Mouse (Mus musculus) forebrain, embryonic 14.5 days (tissue): ENCODE data around the gene Bcl2l12. TPM values are rescaled to one million over a fixed set of nuclear protein-coding genes. Genes with fewer than 3 reads are reported as not detected.

Source experiments
- ATAC-seq: fragments of 200-750 bp; cut with Nextera tagmentation; 2 replicates; pipeline ENCODE4 v1.8.0; 2017; ENCODE audit warnings: mild to moderate bottlenecking, moderate library complexity
- DNase-seq: peaks from one replicate; pipeline ENCODE4 v3.0.0-alpha.2; 2015; ENCODE audit warnings: low spot score
- H3K27ac ChIP-seq: fragments of 300-500 bp; sonication (generic); 2 replicates; pipeline ENCODE4 v1.5.1; 2014; ENCODE audit warnings: low read depth, mild to moderate bottlenecking, control low read depth, low read length, moderate library complexity
- H3K27me3 ChIP-seq: fragments of 300-500 bp; sonication (generic); replicated peaks from 2 replicates; pipeline ENCODE4 v1.6.1; 2014; ENCODE audit warnings: low read length, control low read depth, mixed read lengths; ENCODE audit not compliant: control insufficient read depth, insufficient read depth
- H3K36me3 ChIP-seq: fragments of 300-500 bp; sonication (generic); 2 replicates; pipeline ENCODE4 v1.6.1; 2014; ENCODE audit warnings: low read length, control low read depth; ENCODE audit not compliant: control insufficient read depth, insufficient read depth
- H3K4me1 ChIP-seq: fragments of 300-500 bp; sonication (generic); 2 replicates; pipeline ENCODE4 v1.6.1; 2014; ENCODE audit warnings: antibody characterized with exemption, low read length, control low read depth; ENCODE audit not compliant: control insufficient read depth, insufficient read depth
- H3K4me2 ChIP-seq: fragments of 300-500 bp; sonication (generic); 2 replicates; pipeline ENCODE4 v1.6.1; 2014; ENCODE audit warnings: mild to moderate bottlenecking, control low read depth, low read length
- H3K4me3 ChIP-seq: fragments of 300-500 bp; sonication (generic); 2 replicates; pipeline ENCODE4 v1.5.1; 2014; ENCODE audit warnings: low read depth, low read length, control low read depth
- H3K9ac ChIP-seq: fragments of 300-500 bp; sonication (generic); 2 replicates; pipeline ENCODE4 v1.6.1; 2014; ENCODE audit warnings: mild to moderate bottlenecking, low read length, control low read depth, moderate library complexity
- H3K9me3 ChIP-seq: fragments of 300-500 bp; sonication (generic); replicated peaks from 2 replicates; pipeline ENCODE4 v1.6.1; 2016; ENCODE audit warnings: low read length, control low read depth, mixed read lengths; ENCODE audit not compliant: control insufficient read depth
- WGBS: fragments of 180-500 bp; shearing (Covaris S2); extraction: QIAGEN DNeasy Blood & Tissue Kit; methylation state at CpG from one replicate; pipeline ENCODE4 v1.1.7; 2014; 5-methylcytosine and 5-hydroxymethylcytosine counted together
- polyA plus RNA-seq: library from polyadenylated mRNA; unstranded; fragments of >200 nt; fragmentation: Nextera tagmentation; extraction: Ambion mirVana; gene quantifications from 2 replicates; pipeline ENCODE4 v1.2.1, GENCODE M21; 2014

Bcl2l12 gene
- polyA plus RNA-seq, 1 experiment from 2014 or later: 23.4 TPM

- WGBS: under 1% methylated on average over 42 of the region's 42 CpGs
- Histone ChIP-seq H3K27ac (peak within 1 kb of the TSS; percentile 94), H3K4me2 (peak within 1 kb of the TSS; percentile 70), H3K9ac (peak within 1 kb of the TSS; percentile 91), H3K36me3 (peaks cover 37% of the 10 kb centered on the region), H3K27me3 (no peaks in the 10 kb centered on the region), H3K4me1 (peaks cover 26% of the 10 kb centered on the region), H3K4me3 (peak within 1 kb of the TSS; percentile 82), H3K9me3 (no peaks in the 10 kb centered on the region)
- peak; percentile 96 for ATAC-seq
- DNase-seq: peak; percentile 100
Observed at GRCm38 (mm10) chr7:44986192-44986878, 12.2 kb downstream of the Bcl2l12 start, which contains the start of gene Prmt1. Prmt1 (minus strand) TSS chr7:44986568.

- under 1% methylated on average over 43 of the region's 45 CpGs for WGBS
- peaks cover 26% of the 10 kb centered on the region for H3K4me1 ChIP-seq
- DNase-seq: peak; percentile 69
- H3K36me3 ChIP-seq: peaks cover 37% of the 10 kb centered on the region
- ATAC-seq: peak; percentile 1
- H3K9me3 ChIP-seq: no peaks in the 10 kb centered on the region
- no peaks in the 10 kb centered on the region for H3K27me3 ChIP-seq
- peak overlapping the region; percentile 94 for H3K27ac ChIP-seq
- peak overlapping the region; percentile 68 for H3K4me2 ChIP-seq
- H3K9ac ChIP-seq: peak overlapping the region; percentile 91
- peak overlapping the region; percentile 82 for H3K4me3 ChIP-seq
Observed at GRCm38 (mm10) chr7:44985595-44986191, 12.8 kb downstream of the Bcl2l12 start.

- peak overlapping the region; percentile 91; the same call in 1 of the 2 replicates for H3K9ac ChIP-seq
- H3K4me2 ChIP-seq: peak overlapping the region; percentile 68
- DNase-seq (no peak), ATAC-seq (no peak)
- H3K4me1 ChIP-seq: peaks cover 26% of the 10 kb centered on the region
- peak overlapping the region; percentile 82 for H3K4me3 ChIP-seq
- peaks cover 40% of the 10 kb centered on the region for H3K36me3 ChIP-seq
- no peaks in the 10 kb centered on the region for H3K27me3 ChIP-seq
- peak overlapping the region; percentile 39; the same call in 1 of the 2 replicates for H3K27ac ChIP-seq
- no peaks in the 10 kb centered on the region for H3K9me3 ChIP-seq
- WGBS: 46% methylated on average over 3 of the region's 3 CpGs
Observed at GRCm38 (mm10) chr7:44984833-44985164, 13.7 kb downstream of the Bcl2l12 start.

- peak overlapping the region; percentile 68 for H3K4me2 ChIP-seq
- peak overlapping the region; percentile 91; the same call in 1 of the 2 replicates for H3K9ac ChIP-seq
- peaks cover 26% of the 10 kb centered on the region for H3K4me1 ChIP-seq
- no peaks in the 10 kb centered on the region for H3K9me3 ChIP-seq
- DNase-seq: no peak
- H3K27ac ChIP-seq: no peak overlapping the region
- no peak for ATAC-seq
- 79% methylated on average over 6 of the region's 7 CpGs for WGBS
- peak overlapping the region; percentile 82 for H3K4me3 ChIP-seq
- H3K27me3 ChIP-seq: no peaks in the 10 kb centered on the region
- peaks cover 44% of the 10 kb centered on the region for H3K36me3 ChIP-seq
Observed at GRCm38 (mm10) chr7:44983944-44984832, 14.3 kb downstream of the Bcl2l12 start.

GRCm38 (mm10) chr7:44983085-44983484 is 15.4 kb downstream of the Bcl2l12 start:
- 34% methylated on average over 6 of the region's 6 CpGs for WGBS
- Histone ChIP-seq H3K9me3 (no peaks in the 10 kb centered on the region), H3K4me2 (no peak overlapping the region), H3K27me3 (no peaks in the 10 kb centered on the region), H3K4me3 (no peak overlapping the region), H3K36me3 (peaks cover 53% of the 10 kb centered on the region), H3K27ac (no peak overlapping the region), H3K9ac (no peak overlapping the region), H3K4me1 (peaks cover 18% of the 10 kb centered on the region)
- ATAC-seq (no peak), DNase-seq (peak; percentile 77)

GRCm38 (mm10) chr7:44981539-44981938 is 17.0 kb downstream of the Bcl2l12 start:
- 94% methylated on average over 8 of the region's 8 CpGs for WGBS
- Histone ChIP-seq H3K4me1 (peaks cover 13% of the 10 kb centered on the region), H3K4me3 (no peak overlapping the region), H3K36me3 (peaks cover 69% of the 10 kb centered on the region), H3K4me2 (no peak overlapping the region), H3K27ac (no peak overlapping the region), H3K27me3 (no peaks in the 10 kb centered on the region), H3K9me3 (no peaks in the 10 kb centered on the region), H3K9ac (no peak overlapping the region)
- ATAC-seq (no peak), DNase-seq (no peak)

GRCm38 (mm10) chr7:44978300-44978699 is 20.2 kb downstream of the Bcl2l12 start:
- Histone ChIP-seq H3K4me3 (no peak overlapping the region), H3K9me3 (no peaks in the 10 kb centered on the region), H3K27me3 (no peaks in the 10 kb centered on the region), H3K4me2 (no peak overlapping the region), H3K36me3 (peaks cover 77% of the 10 kb centered on the region), H3K4me1 (peaks cover 9% of the 10 kb centered on the region), H3K27ac (no peak overlapping the region), H3K9ac (no peak overlapping the region)
- DNase-seq (no peak), ATAC-seq (no peak)
- 98% methylated on average over 3 of the region's 3 CpGs for WGBS

- peak overlapping the region; percentile 32; the same call in 1 of the 2 replicates for H3K9ac ChIP-seq
- peak overlapping the region; percentile 95 for H3K4me2 ChIP-seq
- peaks cover 25% of the 10 kb centered on the region for H3K4me1 ChIP-seq
- no peak overlapping the region; the same call in 1 of the 2 replicates for H3K4me3 ChIP-seq
- H3K36me3 ChIP-seq: peaks cover 47% of the 10 kb centered on the region
- ATAC-seq: no peak
- DNase-seq: no peak
- peak overlapping the region; percentile 96 for H3K27ac ChIP-seq
- no peaks in the 10 kb centered on the region for H3K27me3 ChIP-seq
- 13% methylated on average over 6 of the region's 6 CpGs for WGBS
- no peaks in the 10 kb centered on the region for H3K9me3 ChIP-seq
Observed at GRCm38 (mm10) chr7:44975117-44975419, 23.4 kb downstream of the Bcl2l12 start.
